Comparison of ENCODE assay signal across 8 mouse cellular contexts in genomic region chr4:133480185-133480537, GRCm38 (mm10). TPM values are rescaled to one million over a fixed set of nuclear protein-coding genes. Genes with fewer than 3 reads are reported as not detected.
DNase-seq lines count a peak whose midpoint lies in the region; ATAC-seq and TF ChIP-seq lines count a peak whose summit lies in the region.

No protein-coding gene starts in this region.

- no peak for TF ChIP-seq POLR2A in olfactory bulb, adult 2 months (IDR thresholded peaks at IDR 0.05; ENCODE audit: insufficient read depth, low read depth, low read length)

- peak overlapping the region; percentile 63 for H3K4me2 ChIP-seq in lung, postnatal 0 days (replicated peaks; ENCODE audit: low read depth, low read length)
- H3K4me2 ChIP-seq in forebrain, embryonic 12.5 days: peak overlapping the region; percentile 56
- H3K4me2 ChIP-seq in limb, embryonic 11.5 days (ENCODE audit: low read depth, severe bottlenecking): peak overlapping the region; percentile 46

- H3K36me3 ChIP-seq in lung, postnatal 0 days (ENCODE audit: insufficient read depth, low read length): no peaks in the 10 kb centered on the region
- H3K36me3 ChIP-seq in forebrain, embryonic 12.5 days (replicated peaks): no peaks in the 10 kb centered on the region
- H3K36me3 ChIP-seq in limb, embryonic 11.5 days (ENCODE audit: control insufficient read depth, insufficient read depth, low read length): no peaks in the 10 kb centered on the region

- intact Hi-C loops in left cerebral cortex, postnatal 25 days (cut with DNase I): no loop called here
- intact Hi-C loops in gastrocnemius, postnatal 36 days (cut with DNase I): no loop called here

- TF ChIP-seq EP300 in lung, postnatal 0 days (IDR thresholded peaks at IDR 0.05): no peak

- no peaks in the 10 kb centered on the region for H3K9me3 ChIP-seq in lung, postnatal 0 days (ENCODE audit: low read length)
- no peaks in the 10 kb centered on the region for H3K9me3 ChIP-seq in forebrain, embryonic 12.5 days
- H3K9me3 ChIP-seq in limb, embryonic 11.5 days (ENCODE audit: control insufficient read depth, low read length): no peaks in the 10 kb centered on the region

- no peaks in the 10 kb centered on the region for H3K27me3 ChIP-seq in lung, postnatal 0 days (replicated peaks; ENCODE audit: insufficient read depth, low read length)
- peaks cover 69% of the 10 kb centered on the region for H3K27me3 ChIP-seq in forebrain, embryonic 12.5 days
- H3K27me3 ChIP-seq in limb, embryonic 11.5 days (ENCODE audit: control insufficient read depth, insufficient read depth, low read length): peaks cover 20% of the 10 kb centered on the region

- H3K4me1 ChIP-seq in lung, postnatal 0 days (ENCODE audit: insufficient read depth, low read depth, low read length): no peaks in the 10 kb centered on the region
- H3K4me1 ChIP-seq in forebrain, embryonic 12.5 days: peaks cover 12% of the 10 kb centered on the region
- peaks cover 5% of the 10 kb centered on the region; the same call in 1 of the 2 replicates for H3K4me1 ChIP-seq in limb, embryonic 11.5 days (ENCODE audit: control insufficient read depth, insufficient read depth, low read length)
- peaks cover 16% of the 10 kb centered on the region for H3K4me1 ChIP-seq in olfactory bulb, adult 2 months (ENCODE audit: control insufficient read depth, insufficient read depth, low read length)

- no peak for ATAC-seq in lung, postnatal 0 days
- ATAC-seq in forebrain, embryonic 12.5 days (ENCODE audit: low FRiP score): no peak
- no peak for ATAC-seq in limb, embryonic 11.5 days (ENCODE audit: insufficient number of reproducible peaks, low FRiP score, low TSS enrichment, low read depth)

- no peak for TF ChIP-seq CTCF in lung, postnatal 0 days (IDR thresholded peaks at IDR 0.05)
- TF ChIP-seq CTCF in olfactory bulb, adult 2 months (IDR thresholded peaks at IDR 0.05; ENCODE audit: insufficient read depth, low read depth, low read length): no peak

- DNase-seq in lung, postnatal 0 days (ENCODE audit: low spot score): no peak
- DNase-seq in lung, postnatal 14 days: no peak
- DNase-seq in limb, embryonic 11.5 days (ENCODE audit: low spot score): no peak
- no peak for DNase-seq in left cerebral cortex, postnatal 25 days (ENCODE audit: low spot score in 2 of 2)
- DNase-seq in thymus, postnatal 25 days: no peak
- DNase-seq in gastrocnemius, postnatal 36 days: no peak

- WGBS in lung, postnatal 0 days: 2% methylated on average over 31 of the region's 34 CpGs
- 3% methylated on average over 34 of the region's 34 CpGs for WGBS in forebrain, embryonic 12.5 days
- 4% methylated on average over 34 of the region's 34 CpGs for WGBS in limb, embryonic 11.5 days
- WGBS in olfactory bulb, adult 2 months: 3% methylated on average over 34 of the region's 34 CpGs

- H3K9ac ChIP-seq in lung, postnatal 0 days (replicated peaks; ENCODE audit: low read depth): peak overlapping the region; percentile 48
- peak overlapping the region; percentile 51 for H3K9ac ChIP-seq in forebrain, embryonic 12.5 days
- peak overlapping the region; percentile 45; the same call in 1 of the 2 replicates for H3K9ac ChIP-seq in limb, embryonic 11.5 days (ENCODE audit: low read length)

- peak overlapping the region; percentile 71 for H3K27ac ChIP-seq in lung, postnatal 0 days (ENCODE audit: low read length)
- H3K27ac ChIP-seq in forebrain, embryonic 12.5 days: no peak overlapping the region
- no peak overlapping the region for H3K27ac ChIP-seq in limb, embryonic 11.5 days (replicated peaks; ENCODE audit: low read depth, low read length)
- no peak overlapping the region for H3K27ac ChIP-seq in olfactory bulb, adult 2 months (ENCODE audit: insufficient read depth, low read depth, low read length)

- peak overlapping the region; percentile 52 for H3K4me3 ChIP-seq in lung, postnatal 0 days (ENCODE audit: low read depth, low read length)
- H3K4me3 ChIP-seq in forebrain, embryonic 12.5 days (replicated peaks): peak overlapping the region; percentile 46
- H3K4me3 ChIP-seq in limb, embryonic 11.5 days (ENCODE audit: low read depth, low read length): peak overlapping the region; percentile 41
- peak overlapping the region; percentile 38 for H3K4me3 ChIP-seq in olfactory bulb, adult 2 months (ENCODE audit: insufficient read depth, low read depth, low read length)

RNA-seq across cellular contexts. Expression of gene Tent5b, which starts 0.2 kb away (rescaled TPM):
- 11.0 and 19.1 TPM in 2 replicates for polyA plus RNA-seq in lung, postnatal 0 days (2015; fragmentation: Nextera tagmentation; extraction: Ambion mirVana)
- 0.24 and 0.50 TPM in 2 replicates for polyA plus RNA-seq in forebrain, embryonic 12.5 days (2016; fragmentation: Nextera tagmentation; extraction: Ambion mirVana)
- polyA plus RNA-seq in limb, embryonic 11.5 days (2014; fragmentation: Nextera tagmentation; extraction: Ambion mirVana): 0.51 and 0.71 TPM in 2 replicates
- not detected in 2 replicates for polyA plus RNA-seq in olfactory bulb, adult 2 months (2012; ENCODE audit: insufficient read depth, insufficient read length, low replicate concordance, missing spikeins)
- under 1 TPM in 1 of 2 experiments, not detected in 1; 0.21 TPM for total RNA-seq in left cerebral cortex, postnatal 25 days (2021)
- total RNA-seq in gastrocnemius, postnatal 36 days (2021): 1 to 10 TPM in 1 of 2 experiments, under 1 TPM in 1; 0.59 to 1.0 TPM

RNA-seq across cellular contexts. Expression of gene Trnp1, which starts 18.2 kb away (rescaled TPM):
- polyA plus RNA-seq in lung, postnatal 0 days (2015; fragmentation: Nextera tagmentation; extraction: Ambion mirVana): 1.1 and 1.4 TPM in 2 replicates
- polyA plus RNA-seq in forebrain, embryonic 12.5 days (2016; fragmentation: Nextera tagmentation; extraction: Ambion mirVana): 0.97 and 2.2 TPM in 2 replicates
- polyA plus RNA-seq in limb, embryonic 11.5 days (2014; fragmentation: Nextera tagmentation; extraction: Ambion mirVana): 1.5 and 1.9 TPM in 2 replicates
- not detected in 2 replicates for polyA plus RNA-seq in olfactory bulb, adult 2 months (2012; ENCODE audit: insufficient read depth, insufficient read length, low replicate concordance, missing spikeins)
- total RNA-seq in left cerebral cortex, postnatal 25 days (2021): 100 to 1,000 TPM; 157 to 177 TPM
- under 1 TPM; 0.56 to 0.81 TPM for total RNA-seq in gastrocnemius, postnatal 36 days (2021)

RNA-seq across cellular contexts. Expression of gene Kdf1, which starts 38.6 kb away (rescaled TPM):
- 24.8 TPM in 2 replicates for polyA plus RNA-seq in lung, postnatal 0 days (2015; fragmentation: Nextera tagmentation; extraction: Ambion mirVana)
- polyA plus RNA-seq in forebrain, embryonic 12.5 days (2016; fragmentation: Nextera tagmentation; extraction: Ambion mirVana): 1.4 and 1.7 TPM in 2 replicates
- 3.8 and 5.8 TPM in 2 replicates for polyA plus RNA-seq in limb, embryonic 11.5 days (2014; fragmentation: Nextera tagmentation; extraction: Ambion mirVana)
- not detected in 2 replicates for polyA plus RNA-seq in olfactory bulb, adult 2 months (2012; ENCODE audit: insufficient read depth, insufficient read length, low replicate concordance, missing spikeins)
- not detected for total RNA-seq in left cerebral cortex, postnatal 25 days (2021)
- not detected for total RNA-seq in gastrocnemius, postnatal 36 days (2021)
